Comparison of ENCODE assay signal across 24 mouse cellular contexts in the genomic region with DNA sequence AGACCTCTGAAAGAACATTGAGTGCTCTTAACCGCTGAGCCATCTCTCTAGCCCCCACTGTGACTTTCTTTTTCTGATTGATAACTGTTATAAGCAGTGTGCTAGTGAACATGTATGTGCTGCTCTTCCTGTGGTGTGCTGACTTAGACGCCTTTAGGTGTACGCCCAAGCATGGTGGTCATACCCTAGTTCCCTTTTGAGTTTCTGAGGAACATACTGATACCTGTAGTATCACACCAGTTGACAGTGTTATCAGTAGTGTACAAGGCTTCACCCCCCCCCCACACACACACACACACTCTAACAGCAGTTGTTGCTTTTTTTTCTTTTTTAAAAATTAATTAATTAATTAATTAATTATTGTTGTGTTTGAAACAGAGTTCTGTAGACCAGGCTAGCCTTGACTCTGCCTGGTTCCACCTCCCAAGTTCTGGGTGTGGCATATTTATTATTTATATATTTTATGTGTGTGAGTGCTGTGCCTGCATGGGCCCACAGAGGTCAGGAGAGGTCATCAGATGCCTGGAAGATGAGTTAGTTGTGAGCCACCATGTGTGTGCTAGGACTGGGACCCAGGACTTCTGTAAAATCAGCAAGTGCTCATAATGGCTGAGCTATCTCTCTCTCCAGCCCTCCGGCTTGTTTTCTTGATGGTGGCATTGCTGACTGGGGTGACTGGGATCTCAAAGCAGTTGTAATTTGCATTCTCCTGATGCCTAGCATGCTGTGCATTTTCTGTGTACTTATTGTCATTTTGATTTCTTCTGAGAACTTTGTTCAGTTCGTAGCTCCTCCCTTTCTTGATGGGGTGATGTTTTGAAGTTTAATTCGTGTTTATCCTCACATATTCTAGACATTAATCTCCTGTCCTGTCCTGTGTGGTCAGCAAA. TPM values are rescaled to one million over a fixed set of nuclear protein-coding genes. Genes with fewer than 3 reads are reported as not detected.
DNase-seq lines count a peak whose midpoint lies in the region; ATAC-seq and TF ChIP-seq lines count a peak whose summit lies in the region.
"Had no signal": no experiment of that assay in that cellular context is flagged by ENCODE, and none has a peak within 500 bp of the region (broad histone marks: within the 10 kb centered on the region; RNA-seq: fewer than 3 reads in every experiment).

No protein-coding gene starts in this region.

- WGBS in embryonic facial prominence, embryonic 13.5 days = 85% methylated on average over 6 of the region's 6 CpGs
- WGBS in embryonic facial prominence, embryonic 10.5 days = 84% methylated on average over 6 of the region's 6 CpGs
- 70% methylated on average over 6 of the region's 6 CpGs for WGBS in midbrain, embryonic 15.5 days
- WGBS in midbrain, embryonic 14.5 days = 74% methylated on average over 6 of the region's 6 CpGs
- 84% methylated on average over 6 of the region's 6 CpGs for WGBS in forebrain, embryonic 10.5 days
- WGBS in intestine, embryonic 15.5 days = 85% methylated on average over 6 of the region's 6 CpGs

- TF ChIP-seq EP300 in MEL (IDR thresholded peaks at IDR 0.05; ENCODE audit: low read depth in 1 of 2, low read length in 2 of 2) = 0 out of 4 replicates have a peak, but pooled peaks of 1 of the 2 experiments have one; percentile 8

- H3K27ac ChIP-seq in embryonic facial prominence, embryonic 13.5 days = no peak overlapping the region
- H3K27ac ChIP-seq in embryonic facial prominence, embryonic 10.5 days (replicated peaks) = no peak overlapping the region
- H3K27ac ChIP-seq in midbrain, embryonic 15.5 days = no peak overlapping the region
- no peak overlapping the region for H3K27ac ChIP-seq in midbrain, embryonic 14.5 days (replicated peaks; ENCODE audit: low read depth, low read length)
- H3K27ac ChIP-seq in MEL (ENCODE audit: control insufficient read depth, low read depth, low read length) = no peak overlapping the region
- H3K27ac ChIP-seq in forebrain, embryonic 10.5 days = no peak overlapping the region
- no peak overlapping the region for H3K27ac ChIP-seq in intestine, embryonic 15.5 days
- H3K27ac ChIP-seq: embryonic facial prominence, embryonic 12.5 days; forebrain, embryonic 13.5 days; gastrocnemius, adult 2 months; heart, embryonic 13.5 days; hindbrain, embryonic 13.5 days had no signal

- H3K4me2 ChIP-seq in embryonic facial prominence, embryonic 13.5 days = no peak overlapping the region
- no peak overlapping the region for H3K4me2 ChIP-seq in midbrain, embryonic 15.5 days
- H3K4me2 ChIP-seq in midbrain, embryonic 14.5 days (ENCODE audit: low read length) = no peak overlapping the region
- H3K4me2 ChIP-seq in intestine, embryonic 15.5 days (replicated peaks) = no peak overlapping the region
- H3K4me2 ChIP-seq: embryonic facial prominence, embryonic 12.5 days; forebrain, embryonic 13.5 days; heart, embryonic 13.5 days; hindbrain, embryonic 13.5 days had no signal

- 0 out of 2 replicates have a peak, but pooled peaks cover 2% of the 10 kb centered on the region for H3K79me2 ChIP-seq in MEL (ENCODE audit: control insufficient read depth, insufficient read depth, low read length, poor library complexity)

- peak; percentile 62; the same call in 1 of the 2 replicates for ATAC-seq in embryonic facial prominence, embryonic 13.5 days (ENCODE audit: insufficient number of reproducible peaks, insufficient read depth, low FRiP score, low TSS enrichment, low read depth)
- 0 out of 2 replicates have a peak, but pooled peaks have one; percentile 52 for ATAC-seq in midbrain, embryonic 15.5 days (replicated peaks)
- ATAC-seq in midbrain, embryonic 14.5 days (ENCODE audit: low FRiP score, low TSS enrichment) = no peak
- peak; percentile 47; the same call in 1 of the 2 replicates for ATAC-seq in megakaryocyte-erythroid progenitor cell, adult 5-6 weeks (replicated peaks; ENCODE audit: low FRiP score, low TSS enrichment, poor library complexity, severe bottlenecking)
- no peak for ATAC-seq in intestine, embryonic 15.5 days
- ATAC-seq: CD4-positive, CD25-positive, alpha-beta regulatory T cell, adult 4 months; forebrain, embryonic 13.5 days; forebrain, postnatal 0 days; intestine, embryonic 16.5 days had no signal

- no peak for DNase-seq in embryonic facial prominence, embryonic 10.5 days (ENCODE audit: low spot score)
- no peak for DNase-seq in midbrain, embryonic 14.5 days
- DNase-seq in MEL (ENCODE audit: low read depth, low spot score) = peak; percentile 44
- no peak for DNase-seq in forebrain, embryonic 10.5 days (ENCODE audit: extremely low spot score, low spot score)
- DNase-seq: adrenal gland, adult 2 months; adrenal gland, postnatal 25 days; B cell, adult 2 months; cerebellum, adult 2 months; cerebellum, postnatal 10 days; forebrain, postnatal 0 days; gastrocnemius, adult 2 months; gastrocnemius, postnatal 25 days; heart, postnatal 36 days had no signal

- no peak for TF ChIP-seq POLR2A in MEL (IDR thresholded peaks at IDR 0.05; ENCODE audit: control insufficient read depth in 1 of 2, insufficient read depth in 1 of 2, low read depth in 1 of 2, low read length in 2 of 2, poor library complexity in 1 of 2)

- H3K27me3 ChIP-seq in embryonic facial prominence, embryonic 13.5 days = no peaks in the 10 kb centered on the region
- no peaks in the 10 kb centered on the region for H3K27me3 ChIP-seq in embryonic facial prominence, embryonic 10.5 days (replicated peaks; ENCODE audit: low read depth, poor library complexity, severe bottlenecking)
- H3K27me3 ChIP-seq in midbrain, embryonic 15.5 days (replicated peaks) = no peaks in the 10 kb centered on the region
- no peaks in the 10 kb centered on the region for H3K27me3 ChIP-seq in midbrain, embryonic 14.5 days (ENCODE audit: control insufficient read depth, insufficient read depth, low read length)
- no peaks in the 10 kb centered on the region for H3K27me3 ChIP-seq in MEL (ENCODE audit: control insufficient read depth in 1 of 2, insufficient read depth in 2 of 2, low read length in 2 of 2)
- H3K27me3 ChIP-seq in forebrain, embryonic 10.5 days (ENCODE audit: poor library complexity, severe bottlenecking) = no peaks in the 10 kb centered on the region
- H3K27me3 ChIP-seq in intestine, embryonic 15.5 days (replicated peaks) = no peaks in the 10 kb centered on the region
- H3K27me3 ChIP-seq: embryonic facial prominence, embryonic 12.5 days; forebrain, embryonic 13.5 days; heart, embryonic 13.5 days; hindbrain, embryonic 13.5 days had no signal

- peaks cover 13% of the 10 kb centered on the region for H3K4me1 ChIP-seq in embryonic facial prominence, embryonic 13.5 days
- peaks cover 16% of the 10 kb centered on the region for H3K4me1 ChIP-seq in embryonic facial prominence, embryonic 10.5 days
- H3K4me1 ChIP-seq in midbrain, embryonic 15.5 days = 0 out of 2 replicates have a peak, but pooled peaks cover 4% of the 10 kb centered on the region
- no peaks in the 10 kb centered on the region for H3K4me1 ChIP-seq in midbrain, embryonic 14.5 days (ENCODE audit: control insufficient read depth, insufficient read depth, low read length)
- H3K4me1 ChIP-seq in MEL (ENCODE audit: control insufficient read depth in 1 of 2, insufficient read depth in 2 of 2, low read length in 2 of 2) = peaks cover 0 to 6% of the 10 kb centered on the region in 2 experiments; a peak in 2 of 4 replicates
- H3K4me1 ChIP-seq in forebrain, embryonic 10.5 days = peaks cover 15% of the 10 kb centered on the region
- peaks cover 15% of the 10 kb centered on the region for H3K4me1 ChIP-seq in intestine, embryonic 15.5 days (replicated peaks)

- no peak for TF ChIP-seq RAD21 in MEL (IDR thresholded peaks at IDR 0.05; ENCODE audit: low read depth, low read length)

- no peak overlapping the region for H3K4me3 ChIP-seq in embryonic facial prominence, embryonic 13.5 days
- H3K4me3 ChIP-seq in embryonic facial prominence, embryonic 10.5 days = no peak overlapping the region
- no peak overlapping the region for H3K4me3 ChIP-seq in midbrain, embryonic 15.5 days
- no peak overlapping the region for H3K4me3 ChIP-seq in midbrain, embryonic 14.5 days (replicated peaks; ENCODE audit: low read depth, low read length)
- no peak overlapping the region for H3K4me3 ChIP-seq in MEL (ENCODE audit: control insufficient read depth in 1 of 2, insufficient read depth in 1 of 2, low read depth in 2 of 2, low read length in 2 of 2)
- H3K4me3 ChIP-seq in forebrain, embryonic 10.5 days = no peak overlapping the region
- H3K4me3 ChIP-seq in intestine, embryonic 15.5 days (replicated peaks) = no peak overlapping the region
- H3K4me3 ChIP-seq: embryonic facial prominence, embryonic 12.5 days; forebrain, embryonic 13.5 days; gastrocnemius, adult 2 months; heart, embryonic 13.5 days; hindbrain, embryonic 13.5 days had no signal

- no peaks in the 10 kb centered on the region for H3K36me3 ChIP-seq in embryonic facial prominence, embryonic 13.5 days
- peaks cover 13% of the 10 kb centered on the region for H3K36me3 ChIP-seq in embryonic facial prominence, embryonic 10.5 days (replicated peaks)
- no peaks in the 10 kb centered on the region for H3K36me3 ChIP-seq in midbrain, embryonic 15.5 days (replicated peaks)
- no peaks in the 10 kb centered on the region for H3K36me3 ChIP-seq in midbrain, embryonic 14.5 days (ENCODE audit: control insufficient read depth, insufficient read depth, low read length)
- H3K36me3 ChIP-seq in MEL (ENCODE audit: control insufficient read depth in 1 of 2, insufficient read depth in 2 of 2, low read length in 2 of 2) = peaks cover 0 to 6% of the 10 kb centered on the region in 2 experiments; a peak in 2 of 4 replicates
- H3K36me3 ChIP-seq in forebrain, embryonic 10.5 days (replicated peaks) = peaks cover 20% of the 10 kb centered on the region
- no peaks in the 10 kb centered on the region for H3K36me3 ChIP-seq in intestine, embryonic 15.5 days
- H3K36me3 ChIP-seq: embryonic facial prominence, embryonic 12.5 days; hindbrain, embryonic 13.5 days had no signal

- H3K9ac ChIP-seq in embryonic facial prominence, embryonic 13.5 days = no peak overlapping the region
- no peak overlapping the region for H3K9ac ChIP-seq in midbrain, embryonic 15.5 days
- H3K9ac ChIP-seq in midbrain, embryonic 14.5 days (replicated peaks; ENCODE audit: low read length) = no peak overlapping the region
- no peak overlapping the region for H3K9ac ChIP-seq in MEL (ENCODE audit: control insufficient read depth, low read depth, low read length, poor library complexity, severe bottlenecking)
- no peak overlapping the region for H3K9ac ChIP-seq in intestine, embryonic 15.5 days
- H3K9ac ChIP-seq: embryonic facial prominence, embryonic 12.5 days; forebrain, embryonic 13.5 days; forebrain, postnatal 0 days; heart, embryonic 13.5 days; hindbrain, embryonic 13.5 days had no signal

- TF ChIP-seq CTCF in MEL (IDR thresholded peaks at IDR 0.05 in 2 of 3, conservative IDR thresholded peaks at IDR 0.05 in 1 of 3; ENCODE audit: control insufficient read depth in 1 of 3, insufficient read depth in 1 of 3, low read depth in 2 of 3, low read length in 3 of 3, poor library complexity in 1 of 3, severe bottlenecking in 1 of 3) = no peak

- H3K9me3 ChIP-seq in embryonic facial prominence, embryonic 13.5 days = no peaks in the 10 kb centered on the region
- peaks cover 6% of the 10 kb centered on the region; the same call in 1 of the 2 replicates for H3K9me3 ChIP-seq in embryonic facial prominence, embryonic 10.5 days
- no peaks in the 10 kb centered on the region for H3K9me3 ChIP-seq in midbrain, embryonic 15.5 days
- H3K9me3 ChIP-seq in midbrain, embryonic 14.5 days (ENCODE audit: control insufficient read depth, low read length) = no peaks in the 10 kb centered on the region
- no peaks in the 10 kb centered on the region for H3K9me3 ChIP-seq in MEL (replicated peaks; ENCODE audit: insufficient read depth, low read length)
- H3K9me3 ChIP-seq in forebrain, embryonic 10.5 days = peaks cover 11% of the 10 kb centered on the region; the same call in 1 of the 2 replicates
- no peaks in the 10 kb centered on the region for H3K9me3 ChIP-seq in intestine, embryonic 15.5 days
- H3K9me3 ChIP-seq: embryonic facial prominence, embryonic 12.5 days; forebrain, embryonic 13.5 days; G1E; heart, embryonic 13.5 days; hindbrain, embryonic 13.5 days had no signal

RNA-seq across cellular contexts. Expression of a gene that starts 9.0 kb away (rescaled TPM):
- polyA plus RNA-seq in embryonic facial prominence, embryonic 13.5 days (2015; fragmentation: Nextera tagmentation; extraction: Ambion mirVana) = 39.0 and 39.3 TPM in 2 replicates
- polyA plus RNA-seq in embryonic facial prominence, embryonic 10.5 days (2016; fragmentation: Nextera tagmentation; extraction: Ambion mirVana) = 43.5 TPM in 2 replicates
- polyA plus RNA-seq in midbrain, embryonic 15.5 days (2015; fragmentation: Nextera tagmentation; extraction: Ambion mirVana) = 24.8 and 27.3 TPM in 2 replicates
- 19.3 and 34.4 TPM in 2 replicates for polyA plus RNA-seq in midbrain, embryonic 14.5 days (2014; fragmentation: Nextera tagmentation; extraction: Ambion mirVana)
- total RNA-seq in MEL (2012; rRNA removed) = 9.0 and 9.5 TPM in 2 replicates
- polyA plus RNA-seq in MEL (2012; ENCODE audit: insufficient read depth in 1 of 2, insufficient read length in 2 of 2, low read depth in 1 of 2, low replicate concordance in 2 of 2, missing spikeins in 1 of 2) = 10 to 100 TPM in 1 of 2 experiments, not detected in 1; 18.3 TPM
- total RNA-seq in megakaryocyte-erythroid progenitor cell, adult 5-6 weeks (2014; fragmentation: Nextera tagmentation) = 8.6 and 17.0 TPM in 2 replicates
- 5.7 and 6.8 TPM in 2 replicates for total RNA-seq in megakaryocyte-erythroid progenitor cell, adult 5-6 weeks (2017)
- 37.7 and 39.2 TPM in 2 replicates for polyA plus RNA-seq in forebrain, embryonic 10.5 days (2016; fragmentation: Nextera tagmentation; extraction: Ambion mirVana)
- 33.7 and 38.5 TPM in 2 replicates for polyA plus RNA-seq in intestine, embryonic 15.5 days (2015; fragmentation: Nextera tagmentation; extraction: Ambion mirVana)

RNA-seq across cellular contexts. Expression of a gene that starts 35.4 kb away (rescaled TPM):
- polyA plus RNA-seq in embryonic facial prominence, embryonic 13.5 days (2015; fragmentation: Nextera tagmentation; extraction: Ambion mirVana) = 8.1 and 9.4 TPM in 2 replicates
- polyA plus RNA-seq in embryonic facial prominence, embryonic 10.5 days (2016; fragmentation: Nextera tagmentation; extraction: Ambion mirVana) = 4.1 and 4.8 TPM in 2 replicates
- polyA plus RNA-seq in midbrain, embryonic 15.5 days (2015; fragmentation: Nextera tagmentation; extraction: Ambion mirVana) = 8.6 TPM in 2 replicates
- polyA plus RNA-seq in midbrain, embryonic 14.5 days (2014; fragmentation: Nextera tagmentation; extraction: Ambion mirVana) = 9.2 and 9.3 TPM in 2 replicates
- total RNA-seq in MEL (2012; rRNA removed) = 3.2 and 3.5 TPM in 2 replicates
- 10 to 100 TPM in 1 of 2 experiments, not detected in 1; 11.4 TPM for polyA plus RNA-seq in MEL (2012; ENCODE audit: insufficient read depth in 1 of 2, insufficient read length in 2 of 2, low read depth in 1 of 2, low replicate concordance in 2 of 2, missing spikeins in 1 of 2)
- total RNA-seq in megakaryocyte-erythroid progenitor cell, adult 5-6 weeks (2014; fragmentation: Nextera tagmentation) = 30.5 and 33.7 TPM in 2 replicates
- total RNA-seq in megakaryocyte-erythroid progenitor cell, adult 5-6 weeks (2017) = 12.8 and 22.3 TPM in 2 replicates
- 4.7 and 5.9 TPM in 2 replicates for polyA plus RNA-seq in forebrain, embryonic 10.5 days (2016; fragmentation: Nextera tagmentation; extraction: Ambion mirVana)
- 5.5 and 6.9 TPM in 2 replicates for polyA plus RNA-seq in intestine, embryonic 15.5 days (2015; fragmentation: Nextera tagmentation; extraction: Ambion mirVana)

Comparison
In these comparisons a context has a peak if more than half of its experiments do, and no peak if none do; other contexts are left out.
1. ATAC-seq: peak in embryonic facial prominence, embryonic 13.5 days (single experiment), midbrain, embryonic 15.5 days (single experiment) and megakaryocyte-erythroid progenitor cell, adult 5-6 weeks (single experiment); none in midbrain, embryonic 14.5 days (single experiment) and intestine, embryonic 15.5 days (single experiment).